Mouse (Mus musculus): Measurements from ENCODE around the gene Gtf3a. TPM values are rescaled to one million over a fixed set of nuclear protein-coding genes. Genes with fewer than 3 reads are reported as not detected.

Gene Gtf3a
- total and polyA plus RNA-seq, 2 experiments, result 12.2 to 15.3 TPM

DNA sequence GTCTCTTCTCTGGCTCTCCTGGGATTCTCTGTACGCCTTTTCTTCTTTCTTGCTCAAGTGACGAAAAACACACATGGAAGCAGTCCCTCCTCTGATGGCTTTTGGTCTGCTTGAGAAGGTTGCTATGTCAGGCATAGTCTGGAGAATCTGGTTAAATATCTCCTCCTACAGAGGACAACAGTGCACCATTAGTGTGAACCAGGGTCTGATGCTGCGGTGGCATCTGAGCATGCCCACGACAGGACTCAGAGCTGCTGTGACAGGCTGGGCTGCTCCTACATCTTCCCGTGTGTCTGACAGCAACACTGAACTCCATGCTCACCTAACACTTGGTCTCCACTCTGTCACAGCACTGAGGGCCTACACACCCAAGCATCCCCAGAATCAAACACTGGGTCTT, 7.2 kb downstream of the Gtf3a start:
- Histone ChIP-seq H3K4me1 (ENCODE audit: control insufficient read depth, insufficient read depth, low read length) (no peaks in the 10 kb centered on the region), H3K27ac (replicated peaks; ENCODE audit: insufficient read depth, low read depth, low read length) (no peak overlapping the region), H3K9ac (ENCODE audit: low read depth, low read length) (no peak overlapping the region), H3K4me3 (ENCODE audit: insufficient read depth, low read depth, low read length) (no peak overlapping the region), H3K79me2 (ENCODE audit: control insufficient read depth, insufficient read depth, low read length) (no peaks in the 10 kb centered on the region; the same call in 1 of the 2 replicates), H3K27me3 (ENCODE audit: control insufficient read depth, insufficient read depth, low read length) (no peaks in the 10 kb centered on the region), H3K36me3 (ENCODE audit: control insufficient read depth, insufficient read depth, low read length) (peaks cover 33% of the 10 kb centered on the region)
- TF ChIP-seq POLR2A (IDR thresholded peaks at IDR 0.05; ENCODE audit: extremely low read depth, insufficient read depth, low read length) (no peak), CTCF (IDR thresholded peaks at IDR 0.05; ENCODE audit: low read depth, low read length) (no peak)
- WGBS, result 93% methylated on average over 5 of the region's 5 CpGs
- DNase-seq (ENCODE audit: extremely low read depth, low read depth, low spot score), result no peak

DNA sequence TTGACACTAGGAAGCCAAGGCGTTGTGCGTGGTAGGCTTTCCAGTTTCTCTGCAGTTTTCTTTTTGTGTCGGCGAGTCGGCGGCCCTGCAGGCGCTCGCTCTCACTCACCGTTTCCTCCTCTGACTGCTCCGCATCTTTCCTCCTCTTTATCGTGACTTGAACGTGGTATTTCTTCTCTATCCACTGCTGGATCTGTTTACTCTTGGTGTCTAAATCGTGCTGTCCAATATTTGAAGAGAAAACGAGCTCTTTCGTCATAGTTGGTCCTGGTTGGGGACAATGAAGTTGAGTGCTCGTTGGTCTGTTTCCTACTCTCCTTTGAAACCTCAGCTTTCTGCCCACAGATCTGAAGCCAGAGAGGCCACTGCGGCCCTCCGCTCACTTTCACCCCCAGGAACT, 8.2 kb downstream of the Gtf3a start:
- H3K36me3 ChIP-seq (ENCODE audit: control insufficient read depth, insufficient read depth, low read length), result peaks cover 32% of the 10 kb centered on the region
- H3K27ac ChIP-seq (replicated peaks; ENCODE audit: insufficient read depth, low read depth, low read length), result no peak overlapping the region
- no peak for TF ChIP-seq POLR2A (IDR thresholded peaks at IDR 0.05; ENCODE audit: extremely low read depth, insufficient read depth, low read length)
- no peak for TF ChIP-seq CTCF (IDR thresholded peaks at IDR 0.05; ENCODE audit: low read depth, low read length)
- no peaks in the 10 kb centered on the region; the same call in 1 of the 2 replicates for H3K79me2 ChIP-seq (ENCODE audit: control insufficient read depth, insufficient read depth, low read length)
- H3K4me1 ChIP-seq (ENCODE audit: control insufficient read depth, insufficient read depth, low read length), result no peaks in the 10 kb centered on the region
- H3K27me3 ChIP-seq (ENCODE audit: control insufficient read depth, insufficient read depth, low read length), result no peaks in the 10 kb centered on the region
- no peak overlapping the region for H3K4me3 ChIP-seq (ENCODE audit: insufficient read depth, low read depth, low read length)
- no peak overlapping the region for H3K9ac ChIP-seq (ENCODE audit: low read depth, low read length)
- peak; percentile 28 for DNase-seq (ENCODE audit: extremely low read depth, low read depth, low spot score)
- WGBS, result 69% methylated on average over 18 of the region's 18 CpGs

DNA sequence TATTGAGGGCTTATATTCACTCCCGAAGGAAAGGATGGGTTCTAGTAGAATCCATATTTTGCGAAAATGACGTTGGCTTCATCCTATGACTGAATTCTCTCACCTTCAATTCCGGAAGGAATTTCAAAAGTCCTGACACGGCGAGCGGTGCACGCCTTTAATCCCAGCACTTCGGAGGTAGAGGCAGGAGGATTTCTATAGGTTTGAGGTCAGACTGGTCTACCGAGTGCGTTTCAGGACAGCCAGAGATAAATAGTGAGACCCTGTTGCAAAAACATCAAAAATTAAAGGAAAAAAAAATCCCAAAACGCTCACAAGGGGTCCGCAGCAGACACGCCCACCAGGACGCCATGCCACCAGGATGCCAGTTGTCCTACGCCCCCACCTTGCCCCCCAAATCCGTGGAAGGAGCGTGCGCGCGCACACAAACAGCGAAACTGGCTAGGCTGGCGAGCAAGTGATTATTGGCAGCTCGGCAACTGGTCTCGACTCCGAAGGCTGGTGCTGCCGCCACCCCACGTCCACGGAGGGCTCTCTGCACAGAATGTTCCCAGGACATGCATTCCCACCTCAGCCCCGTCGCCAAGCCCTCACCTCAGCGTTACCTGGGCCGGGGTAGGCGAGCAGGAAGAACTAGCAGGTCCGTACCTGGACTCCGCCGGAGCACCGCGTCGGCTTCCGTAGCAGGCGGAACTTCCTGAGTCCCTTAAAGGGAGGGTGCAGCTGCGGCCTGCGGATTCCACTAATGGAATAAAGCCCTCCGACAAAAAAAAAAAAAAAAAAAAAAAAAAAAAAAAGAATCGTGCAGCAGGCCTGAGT, 14.9 kb downstream of the Gtf3a start, which contains the start of gene Mtif3:
Gene Mtif3, minus strand, starts transcription at position 683 of the 819 bp plus-strand sequence.
- peaks cover 6% of the 10 kb centered on the region; the same call in 1 of the 2 replicates for H3K36me3 ChIP-seq (ENCODE audit: control insufficient read depth, insufficient read depth, low read length)
- H3K27me3 ChIP-seq (ENCODE audit: control insufficient read depth, insufficient read depth, low read length), result no peaks in the 10 kb centered on the region
- DNase-seq (ENCODE audit: extremely low read depth, low read depth, low spot score), result peak; percentile 84
- peaks cover 4% of the 10 kb centered on the region; the same call in 1 of the 2 replicates for H3K79me2 ChIP-seq (ENCODE audit: control insufficient read depth, insufficient read depth, low read length)
- peaks cover 2% of the 10 kb centered on the region; the same call in 1 of the 2 replicates for H3K4me1 ChIP-seq (ENCODE audit: control insufficient read depth, insufficient read depth, low read length)
- H3K27ac ChIP-seq (replicated peaks; ENCODE audit: insufficient read depth, low read depth, low read length), result peak within 1 kb of the TSS; percentile 91
- under 1% methylated on average over 46 of the region's 46 CpGs for WGBS
- peak within 1 kb of the TSS; percentile 97 for H3K9ac ChIP-seq (ENCODE audit: low read depth, low read length)
- TF ChIP-seq POLR2A (IDR thresholded peaks at IDR 0.05; ENCODE audit: extremely low read depth, insufficient read depth, low read length) (peak; percentile 58), CTCF (IDR thresholded peaks at IDR 0.05; ENCODE audit: low read depth, low read length) (no peak)
- peak within 1 kb of the TSS; percentile 96 for H3K4me3 ChIP-seq (ENCODE audit: insufficient read depth, low read depth, low read length)

DNA sequence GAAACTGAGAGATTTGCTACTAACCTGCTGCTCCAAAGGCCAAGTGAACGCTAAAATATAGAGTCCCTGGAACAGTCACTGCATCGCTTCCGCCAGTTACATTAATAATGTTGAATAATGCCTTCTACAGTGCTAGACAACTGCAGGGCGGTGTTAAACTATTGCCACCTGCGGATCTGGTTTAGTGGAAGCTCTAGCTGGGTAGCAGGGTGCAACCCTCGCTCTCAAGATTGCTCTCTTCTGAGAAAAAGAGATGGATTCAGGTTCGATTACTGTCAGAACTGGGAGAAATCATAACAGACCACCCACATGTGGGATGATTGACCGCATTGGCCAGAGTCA, 15.5 kb downstream of the Gtf3a start:
- no peak for TF ChIP-seq CTCF (IDR thresholded peaks at IDR 0.05; ENCODE audit: low read depth, low read length)
- no peak for TF ChIP-seq POLR2A (IDR thresholded peaks at IDR 0.05; ENCODE audit: extremely low read depth, insufficient read depth, low read length)
- peak overlapping the region; percentile 48 for H3K9ac ChIP-seq (ENCODE audit: low read depth, low read length)
- peaks cover 2% of the 10 kb centered on the region; the same call in 1 of the 2 replicates for H3K4me1 ChIP-seq (ENCODE audit: control insufficient read depth, insufficient read depth, low read length)
- H3K79me2 ChIP-seq (ENCODE audit: control insufficient read depth, insufficient read depth, low read length), result peaks cover 4% of the 10 kb centered on the region; the same call in 1 of the 2 replicates
- H3K36me3 ChIP-seq (ENCODE audit: control insufficient read depth, insufficient read depth, low read length), result peaks cover 1% of the 10 kb centered on the region; the same call in 1 of the 2 replicates
- H3K27me3 ChIP-seq (ENCODE audit: control insufficient read depth, insufficient read depth, low read length), result no peaks in the 10 kb centered on the region
- H3K4me3 ChIP-seq (ENCODE audit: insufficient read depth, low read depth, low read length), result no peak overlapping the region; the same call in 1 of the 2 replicates
- no peak for DNase-seq (ENCODE audit: extremely low read depth, low read depth, low spot score)
- 61% methylated on average over 8 of the region's 8 CpGs for WGBS
- no peak overlapping the region; the same call in 1 of the 2 replicates for H3K27ac ChIP-seq (replicated peaks; ENCODE audit: insufficient read depth, low read depth, low read length)

DNA sequence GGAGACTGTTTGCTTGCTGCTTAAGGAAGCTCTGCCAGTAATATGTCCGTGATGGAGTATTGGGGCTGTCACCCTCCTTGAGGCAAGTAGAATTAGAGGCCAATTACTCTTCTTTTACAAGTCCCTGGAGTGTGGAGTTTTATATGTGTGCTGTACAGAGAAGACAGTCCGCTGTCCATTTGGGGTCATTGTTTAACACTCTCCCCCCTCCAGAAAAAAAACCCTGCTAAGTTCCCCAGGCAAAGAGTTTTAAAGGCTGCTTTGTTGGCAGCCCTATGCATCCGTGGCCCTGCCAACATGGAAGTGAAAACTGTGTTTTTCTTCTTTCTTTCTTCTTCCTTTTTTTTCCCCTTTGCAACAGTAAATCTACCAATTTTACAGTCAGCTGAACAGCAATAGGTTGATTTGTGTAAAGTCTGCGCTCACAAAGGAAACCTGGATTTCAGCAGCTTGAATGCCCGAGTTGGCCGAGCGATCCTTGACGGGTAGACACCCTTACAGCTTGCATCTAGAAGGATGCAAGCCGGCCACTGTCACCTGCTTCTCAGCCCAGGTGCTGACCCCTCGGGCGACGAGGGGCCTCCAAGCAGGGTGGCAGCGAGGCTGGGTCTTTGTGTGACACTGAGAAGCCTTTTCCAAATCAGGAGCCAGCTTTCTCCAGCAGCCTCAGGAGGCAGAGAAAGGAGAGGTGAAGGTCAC, 20.4 kb downstream of the Gtf3a start:
- Histone ChIP-seq H3K9ac (ENCODE audit: low read depth, low read length) (no peak overlapping the region), H3K79me2 (ENCODE audit: control insufficient read depth, insufficient read depth, low read length) (no peaks in the 10 kb centered on the region), H3K27ac (replicated peaks; ENCODE audit: insufficient read depth, low read depth, low read length) (no peak overlapping the region), H3K4me3 (ENCODE audit: insufficient read depth, low read depth, low read length) (no peak overlapping the region), H3K4me1 (ENCODE audit: control insufficient read depth, insufficient read depth, low read length) (peaks cover 15% of the 10 kb centered on the region), H3K27me3 (ENCODE audit: control insufficient read depth, insufficient read depth, low read length) (no peaks in the 10 kb centered on the region), H3K36me3 (ENCODE audit: control insufficient read depth, insufficient read depth, low read length) (no peaks in the 10 kb centered on the region)
- TF ChIP-seq CTCF (IDR thresholded peaks at IDR 0.05; ENCODE audit: low read depth, low read length), result no peak
- TF ChIP-seq POLR2A (IDR thresholded peaks at IDR 0.05; ENCODE audit: extremely low read depth, insufficient read depth, low read length), result no peak
- 93% methylated on average over 13 of the region's 13 CpGs for WGBS
- no peak for DNase-seq (ENCODE audit: extremely low read depth, low read depth, low spot score)

Measured in liver, adult 2 months (tissue).